Mouse (Mus musculus): ENCODE results near the gene Olfr251.
"Not testable (repeated sequence)": the region's sequence is repeated elsewhere in the genome, so short reads cannot be mapped to it uniquely, and the experiment has no call there.

DNA sequence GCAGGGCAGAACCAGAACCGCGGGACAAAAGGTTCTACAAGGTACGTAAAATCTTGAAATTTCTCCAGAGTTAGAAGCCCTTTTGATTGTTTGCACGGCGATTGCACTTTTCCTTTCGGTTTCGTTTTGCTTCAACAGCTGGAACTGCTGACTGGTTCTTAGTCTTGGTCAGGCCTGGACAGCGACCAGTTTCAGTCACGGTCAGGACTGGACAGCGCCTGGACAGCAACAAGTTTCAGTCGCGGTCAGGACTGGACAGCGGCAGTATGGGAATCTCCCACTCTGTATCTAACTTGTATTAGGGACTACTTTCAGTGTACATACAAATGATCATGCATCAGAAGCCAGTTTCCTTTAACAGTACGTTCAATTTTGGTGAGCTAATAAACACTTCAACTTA lies 36.6 kb downstream of the Olfr251 start:
- not testable (repeated sequence) for TF ChIP-seq CTCF (conservative IDR thresholded peaks at IDR 0.05; ENCODE audit: low read length); NANOG (IDR thresholded peaks at IDR 0.05; ENCODE audit: borderline replicate concordance, low read length)

Data from E14TG2a.4 (cell line).